Mouse (Mus musculus): Measurements from ENCODE around the gene Ankle1.

DNA sequence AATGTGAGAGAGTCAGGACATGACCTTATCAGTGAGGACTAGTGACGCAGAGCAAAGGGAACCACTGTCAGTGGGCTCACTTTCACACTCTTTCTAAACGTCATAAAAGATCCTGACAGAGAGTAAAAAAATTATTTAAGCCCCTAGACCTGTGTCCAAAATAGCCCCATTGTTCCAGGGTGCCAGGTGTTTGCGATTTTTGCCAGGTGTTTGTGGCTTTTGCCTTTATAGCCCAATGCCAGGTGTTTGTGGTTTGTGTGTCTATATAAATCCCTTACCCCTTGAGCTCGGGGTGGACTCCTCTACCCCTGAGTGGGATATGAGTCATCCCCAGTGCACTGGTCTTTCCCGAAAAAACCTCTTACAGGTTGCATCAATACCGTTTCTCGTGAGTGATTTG lies 39.3 kb downstream of the Ankle1 start:
- TF ChIP-seq CTCF (IDR thresholded peaks at IDR 0.05), result no peak
- no peak for TF ChIP-seq POLR2A (IDR thresholded peaks at IDR 0.05; ENCODE audit: insufficient read depth, low read depth, low read length)
